Mouse (Mus musculus) testis, adult 2 months (tissue): ENCODE data around the gene Dbx2.

Experiments
- CTCF ChIP-seq: fragments of 200-500 bp; IDR thresholded peaks from 2 replicates; pipeline ENCODE4 v1.5.1; 2012; ENCODE audit warnings: low read depth, mild to moderate bottlenecking, inconsistent platforms, low read length, moderate library complexity; ENCODE audit not compliant: control insufficient read depth, insufficient read depth, insufficient replicate concordance
- POLR2A ChIP-seq: fragments of 200-500 bp; IDR thresholded peaks from 2 replicates; pipeline ENCODE4 v1.6.1; 2012; ENCODE audit warnings: low read depth, mild to moderate bottlenecking, inconsistent platforms, low read length, moderate library complexity; ENCODE audit not compliant: control insufficient read depth

DNA sequence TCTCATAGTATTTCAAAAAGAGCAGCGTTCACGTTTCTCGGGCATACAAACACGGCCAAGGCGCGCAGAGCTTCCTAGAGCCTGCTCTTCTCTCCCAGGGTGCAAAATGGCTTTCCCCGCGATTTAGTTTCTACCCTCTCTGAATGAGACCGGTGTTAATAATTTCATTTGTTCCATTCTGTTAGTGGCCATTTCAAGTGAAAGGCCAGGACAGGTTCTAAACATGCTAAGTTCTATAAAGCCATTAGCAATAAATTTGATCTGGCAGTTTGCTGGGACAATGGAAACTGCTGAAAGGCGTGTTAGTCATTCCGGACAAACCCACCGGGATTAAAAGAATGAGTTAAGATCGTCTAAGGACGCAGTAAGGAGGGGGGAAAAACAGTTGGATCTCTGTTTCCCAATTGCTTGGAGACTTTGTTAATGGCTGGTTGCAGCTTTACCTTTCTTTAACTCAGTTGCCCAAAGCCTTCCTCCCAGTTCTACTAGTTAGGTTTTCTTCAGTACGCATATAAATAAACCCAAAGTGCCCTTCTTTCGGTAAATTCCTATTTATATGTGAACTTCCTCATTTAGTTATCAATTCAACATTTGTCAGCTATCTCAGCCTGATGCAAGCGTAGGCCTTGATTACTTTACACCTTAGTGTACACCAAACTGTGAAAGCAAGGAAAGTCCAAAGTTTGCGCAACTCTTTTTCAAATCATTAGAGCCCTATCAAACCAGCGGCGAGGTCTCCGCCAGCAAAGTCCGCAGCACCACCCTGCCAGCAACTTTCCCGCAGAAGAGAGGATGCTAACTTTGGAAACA is 2.7 kb downstream of the Dbx2 start:
- TF ChIP-seq POLR2A: no peak
- TF ChIP-seq CTCF: no peak
